Mouse (Mus musculus) heart, adult 2 months (tissue): ENCODE results near the gene Tmprss9. TPM values are rescaled to one million over a fixed set of nuclear protein-coding genes. Genes with fewer than 3 reads are reported as not detected.

Experiments used
- DNase-seq, 2 experiments: peaks; one replicate each; pipeline ENCODE4 v3.0.0; 2021
- H3K27ac ChIP-seq: fragments of 200-600 bp; 2 replicates; pipeline ENCODE4 v1.8.1; 2022
- H3K27me3 ChIP-seq: fragments of 200-500 bp; 2 replicates; pipeline ENCODE4 v1.6.1; 2012; ENCODE audit warnings: mild to moderate bottlenecking, low read length, inconsistent platforms, mixed read lengths; ENCODE audit not compliant: control insufficient read depth, insufficient read depth
- H3K36me3 ChIP-seq: fragments of 200-500 bp; 2 replicates; pipeline ENCODE4 v1.6.1; 2012; ENCODE audit warnings: low read length, inconsistent platforms; ENCODE audit not compliant: control insufficient read depth, insufficient read depth
- H3K4me1 ChIP-seq: fragments of 200-500 bp; 2 replicates; pipeline ENCODE4 v1.6.1; 2011; ENCODE audit warnings: low read length; ENCODE audit not compliant: control insufficient read depth, insufficient read depth
- H3K4me3 ChIP-seq: fragments of 200-600 bp; 2 replicates; pipeline ENCODE4 v1.8.1; 2022
- H3K79me2 ChIP-seq: fragments of 200-500 bp; replicated peaks from 2 replicates; pipeline ENCODE4 v1.6.1; 2012; ENCODE audit warnings: mild to moderate bottlenecking, inconsistent platforms, low read length, moderate library complexity, mixed read lengths; ENCODE audit not compliant: control insufficient read depth, insufficient read depth
- H3K9ac ChIP-seq: fragments of 200-500 bp; 2 replicates; pipeline ENCODE4 v1.6.1; 2012; ENCODE audit warnings: low read depth, mild to moderate bottlenecking, control low read depth, inconsistent platforms, low read length, mixed read lengths
- CTCF ChIP-seq: fragments of 200-600 bp; IDR thresholded peaks from 2 replicates; pipeline ENCODE4 v1.8.1; 2022; ENCODE audit warnings: antibody characterized with exemption, mild to moderate bottlenecking, moderate library complexity
- EP300 ChIP-seq: fragments of 200-500 bp; IDR thresholded peaks from 2 replicates; pipeline ENCODE4 v1.6.1; 2011; ENCODE audit warnings: low read depth, low read length, control low read depth; ENCODE audit not compliant: insufficient read depth
- POLR2A ChIP-seq: fragments of 200-500 bp; IDR thresholded peaks from 2 replicates; pipeline ENCODE4 v1.6.1; 2011; ENCODE audit warnings: mild to moderate bottlenecking, low read depth, low read length, control low read depth; ENCODE audit not compliant: insufficient read depth
- WGBS: fragments of 180-500 bp; shearing (Covaris S2); methylation state at CpG from one replicate; pipeline ENCODE4 v1.1.7; 2018; 5-methylcytosine and 5-hydroxymethylcytosine counted together
- intact Hi-C: fragments of 180-260 bp; cut with DNase I; formaldehyde crosslinking; loops from one replicate; pipeline ENCODE4 v1.15.1; 2025
- polyA plus RNA-seq: library from polyadenylated mRNA; depleted of rRNA; stranded (reverse); fragments of >200 nt; gene quantifications from 2 replicates; pipeline ENCODE4 v1.2.3, GENCODE M21; 2012
- total RNA-seq, 2 experiments: library from RNA; stranded (reverse); gene quantifications; 2 replicates each; pipeline ENCODE4 v1.2.3; 2021

The Tmprss9 gene
- total and polyA plus RNA-seq, 3 experiments, result 0.02 TPM; not detected in 2

- Histone ChIP-seq H3K27ac (no peak overlapping the region), H3K79me2 (peaks cover 1% of the 10 kb centered on the region; the same call in 1 of the 2 replicates), H3K27me3 (no peaks in the 10 kb centered on the region), H3K4me3 (no peak overlapping the region), H3K4me1 (peaks cover 6% of the 10 kb centered on the region), H3K36me3 (no peaks in the 10 kb centered on the region), H3K9ac (no peak overlapping the region)
- intact Hi-C loops, result no loop called here
- 46% methylated on average over 3 of the region's 3 CpGs for WGBS
- peak in 1 of 2 experiments; percentile 44 for DNase-seq
- TF ChIP-seq POLR2A (no peak), CTCF (peak; percentile 22; the same call in 1 of the 2 replicates), EP300 (0 out of 2 replicates have a peak, but pooled peaks have one; percentile 16)
These were observed 15.4 kb upstream of the Tmprss9 start for GRCm38 (mm10) chr10:80856267-80856666.

GRCm38 (mm10) chr10:80856908-80857307 lies 14.7 kb upstream of the Tmprss9 start:
- H3K4me3 ChIP-seq, result no peak overlapping the region
- TF ChIP-seq EP300 (no peak), CTCF (no peak), POLR2A (no peak)
- H3K79me2 ChIP-seq, result peaks cover 1% of the 10 kb centered on the region; the same call in 1 of the 2 replicates
- intact Hi-C loops, result no loop called here
- no peak overlapping the region for H3K9ac ChIP-seq
- WGBS, result 79% methylated on average over 5 of the region's 5 CpGs
- no peak overlapping the region for H3K27ac ChIP-seq
- peaks cover 6% of the 10 kb centered on the region for H3K4me1 ChIP-seq
- no peak for DNase-seq
- no peaks in the 10 kb centered on the region for H3K36me3 ChIP-seq
- no peaks in the 10 kb centered on the region for H3K27me3 ChIP-seq

- Histone ChIP-seq H3K4me1 (peaks cover 6% of the 10 kb centered on the region), H3K79me2 (peaks cover 1% of the 10 kb centered on the region; the same call in 1 of the 2 replicates), H3K27ac (no peak overlapping the region), H3K27me3 (no peaks in the 10 kb centered on the region), H3K9ac (no peak overlapping the region), H3K36me3 (no peaks in the 10 kb centered on the region), H3K4me3 (no peak overlapping the region)
- intact Hi-C loops, result no loop called here
- WGBS, result 81% methylated on average over 8 of the region's 8 CpGs
- no peak for TF ChIP-seq CTCF
- no peak for TF ChIP-seq POLR2A
- no peak for TF ChIP-seq EP300
- DNase-seq, result no peak
These were observed 14.3 kb upstream of the Tmprss9 start for GRCm38 (mm10) chr10:80857386-80857785.

GRCm38 (mm10) chr10:80857848-80858247 lies 13.8 kb upstream of the Tmprss9 start:
- no peak for DNase-seq
- 74% methylated on average over 3 of the region's 3 CpGs for WGBS
- no peaks in the 10 kb centered on the region for H3K36me3 ChIP-seq
- H3K27ac ChIP-seq, result no peak overlapping the region
- H3K4me1 ChIP-seq, result peaks cover 6% of the 10 kb centered on the region
- intact Hi-C loops, result no loop called here
- H3K27me3 ChIP-seq, result no peaks in the 10 kb centered on the region
- peaks cover 1% of the 10 kb centered on the region; the same call in 1 of the 2 replicates for H3K79me2 ChIP-seq
- no peak for TF ChIP-seq CTCF
- TF ChIP-seq POLR2A, result no peak
- no peak for TF ChIP-seq EP300
- H3K4me3 ChIP-seq, result no peak overlapping the region
- H3K9ac ChIP-seq, result no peak overlapping the region

GRCm38 (mm10) chr10:80858350-80858935 lies 13.2 kb upstream of the Tmprss9 start:
- peaks cover 6% of the 10 kb centered on the region for H3K4me1 ChIP-seq
- H3K27me3 ChIP-seq, result no peaks in the 10 kb centered on the region
- H3K79me2 ChIP-seq, result peaks cover 1% of the 10 kb centered on the region; the same call in 1 of the 2 replicates
- intact Hi-C loops, result no loop called here
- no peaks in the 10 kb centered on the region for H3K36me3 ChIP-seq
- WGBS, result 77% methylated on average over 7 of the region's 7 CpGs
- no peak overlapping the region for H3K27ac ChIP-seq
- TF ChIP-seq CTCF (no peak), EP300 (no peak), POLR2A (no peak)
- H3K4me3 ChIP-seq, result no peak overlapping the region
- DNase-seq, result no peak
- no peak overlapping the region for H3K9ac ChIP-seq

GRCm38 (mm10) chr10:80862305-80862704 lies 9.3 kb upstream of the Tmprss9 start:
- intact Hi-C loops, result no loop called here
- Histone ChIP-seq H3K36me3 (no peaks in the 10 kb centered on the region), H3K4me3 (no peak overlapping the region), H3K79me2 (peaks cover 1% of the 10 kb centered on the region; the same call in 1 of the 2 replicates), H3K27ac (no peak overlapping the region), H3K4me1 (no peaks in the 10 kb centered on the region), H3K27me3 (no peaks in the 10 kb centered on the region), H3K9ac (no peak overlapping the region)
- no peak for DNase-seq
- no peak for TF ChIP-seq EP300
- no peak for TF ChIP-seq CTCF
- no peak for TF ChIP-seq POLR2A
- 88% methylated on average over 5 of the region's 5 CpGs for WGBS
